Mouse (Mus musculus) megakaryocyte progenitor cell, adult 5-6 weeks (primary cell): ENCODE data around the gene Unc93b1. TPM values are rescaled to one million over a fixed set of nuclear protein-coding genes. Genes with fewer than 3 reads are reported as not detected.

Source experiments
- ATAC-seq: replicated peaks from 2 replicates; pipeline ENCODE4 v1.8.0; 2016; ENCODE audit warnings: mild to moderate bottlenecking, moderate TSS enrichment, inconsistent platforms; ENCODE audit not compliant: poor library complexity
- total RNA-seq, 2 experiments: library from RNA; stranded (forward) in 1 of 2; stranded (reverse) in 1 of 2; fragments of 157-497, 149-512 nt in 1 of 2; fragments of 200-1000 nt in 1 of 2; gene quantifications; 2 replicates each; pipeline versions ENCODE4 v1.2.3 to v1.2.4; 2015 to 2017

Unc93b1 gene
- total RNA-seq (2015) (95.9 and 111 TPM in 2 replicates), total RNA-seq (2017) (175 and 202 TPM in 2 replicates)

- peak; percentile 81 for ATAC-seq
Observed at GRCm38 (mm10) chr19:3935032-3935895, at the start of gene Unc93b1. Gene Unc93b1 (plus strand): TSS chr19:3935186.

- no peak for ATAC-seq
Observed at GRCm38 (mm10) chr19:3889096-3889495, 45.9 kb upstream of the Unc93b1 start.

- ATAC-seq, result peak; percentile 65; the same call in 1 of the 2 replicates
Observed at GRCm38 (mm10) chr19:3890181-3890580, 44.8 kb upstream of the Unc93b1 start.

- no peak for ATAC-seq
Observed at GRCm38 (mm10) chr19:3893545-3894116, 41.4 kb upstream of the Unc93b1 start.

- no peak for ATAC-seq
Observed at GRCm38 (mm10) chr19:3894294-3894693, 40.7 kb upstream of the Unc93b1 start.

- ATAC-seq, result no peak
Observed at GRCm38 (mm10) chr19:3895171-3895631, 39.8 kb upstream of the Unc93b1 start.

GRCm38 (mm10) chr19:3896208-3896607 is 38.8 kb upstream of the Unc93b1 start:
- ATAC-seq, result no peak

- ATAC-seq, result no peak
Observed at GRCm38 (mm10) chr19:3897557-3897956, 37.4 kb upstream of the Unc93b1 start.

GRCm38 (mm10) chr19:3898952-3899351 is 36.0 kb upstream of the Unc93b1 start:
- ATAC-seq, result peak; percentile 37; the same call in 1 of the 2 replicates

- ATAC-seq, result no peak
Observed at GRCm38 (mm10) chr19:3899618-3900017, 35.4 kb upstream of the Unc93b1 start.

- no peak for ATAC-seq
Observed at GRCm38 (mm10) chr19:3902966-3903365, 32.0 kb upstream of the Unc93b1 start.

- ATAC-seq, result no peak
Observed at GRCm38 (mm10) chr19:3903648-3904362, 31.2 kb upstream of the Unc93b1 start.

GRCm38 (mm10) chr19:3904363-3904675 is 30.7 kb upstream of the Unc93b1 start:
- no peak for ATAC-seq

GRCm38 (mm10) chr19:3905261-3905969 is 29.6 kb upstream of the Unc93b1 start:
- ATAC-seq, result peak; percentile 62

- no peak for ATAC-seq
Observed at GRCm38 (mm10) chr19:3906326-3906725, 28.7 kb upstream of the Unc93b1 start.

GRCm38 (mm10) chr19:3906795-3907786 is 27.9 kb upstream of the Unc93b1 start, which contains the start of gene Tcirg1:
Gene Tcirg1 (minus strand): TSS chr19:3907133.
- peak; percentile 63 for ATAC-seq

- ATAC-seq, result no peak
Observed at GRCm38 (mm10) chr19:3907876-3908660, 26.9 kb upstream of the Unc93b1 start.

GRCm38 (mm10) chr19:3910206-3910605 is 24.8 kb upstream of the Unc93b1 start:
- ATAC-seq, result no peak
